Mouse (Mus musculus): ENCODE data around the gene Gm4881. TPM values are rescaled to one million over a fixed set of nuclear protein-coding genes. Genes with fewer than 3 reads are reported as not detected.

Gm4881 gene
- total RNA-seq, 2 experiments from 2014 or later: not detected

- no peak for DNase-seq
These were observed 52.1 kb downstream of the Gm4881 start for GRCm38 (mm10) chr7:24892125-24892583.

- no peak for DNase-seq
These were observed 52.8 kb downstream of the Gm4881 start for GRCm38 (mm10) chr7:24891241-24892124.

GRCm38 (mm10) chr7:24890281-24891216 lies 53.7 kb downstream of the Gm4881 start:
- peak; percentile 37 for DNase-seq

GRCm38 (mm10) chr7:24889431-24890220 lies 54.7 kb downstream of the Gm4881 start:
- DNase-seq: no peak

- DNase-seq: no peak
These were observed 57.2 kb downstream of the Gm4881 start for GRCm38 (mm10) chr7:24887096-24887495.

- no peak for DNase-seq
These were observed 58.0 kb downstream of the Gm4881 start for GRCm38 (mm10) chr7:24886308-24886633.

- no peak for DNase-seq
These were observed 58.6 kb downstream of the Gm4881 start for GRCm38 (mm10) chr7:24885468-24886307.

GRCm38 (mm10) chr7:24884693-24885291 lies 59.5 kb downstream of the Gm4881 start:
- DNase-seq: no peak

GRCm38 (mm10) chr7:24883896-24884692 lies 60.2 kb downstream of the Gm4881 start, which contains the start of gene Rps19:
TSS of gene Rps19 (plus strand) at chr7:24884371.
- peak; percentile 99 for DNase-seq

- DNase-seq: no peak
These were observed 61.7 kb downstream of the Gm4881 start for GRCm38 (mm10) chr7:24882416-24883199.

- DNase-seq: no peak
These were observed 64.7 kb downstream of the Gm4881 start for GRCm38 (mm10) chr7:24879620-24880019.

- DNase-seq: no peak
These were observed 66.7 kb downstream of the Gm4881 start for GRCm38 (mm10) chr7:24877588-24877987.

Small RNAs within 50 kb of the gene (microRNA-seq; reads per million reads assigned to microRNA genes)
- 0.79 to 2.2 reads per million in 2 experiments for gene Mir7046 (ENCODE audit: borderline replicate concordance in 2 of 2)
- gene Mir7047 (ENCODE audit: borderline replicate concordance in 2 of 2): 0 reads per million in 2 experiments

Other genes with a start within 250 kb of the Gm4881 start
- gene BC049730, start 235.3 kb downstream of the Gm4881 start, total RNA-seq (2021): not detected
- gene Gm4763, start 217.6 kb downstream of the Gm4881 start, total RNA-seq (2021): not detected
- gene Cd177, start 184.2 kb downstream of the Gm4881 start, total RNA-seq (2021): not detected
- not detected for gene Ceacam10, start 167.3 kb downstream of the Gm4881 start, total RNA-seq (2021)
- gene Gm9844, start 82.3 kb downstream of the Gm4881 start, total RNA-seq (2021): not detected
- gene Lypd4, start 74.6 kb downstream of the Gm4881 start, total RNA-seq (2021): not detected
- not detected for gene Dmrtc2, start 74.4 kb downstream of the Gm4881 start, total RNA-seq (2021)
- 100 to 1,000 TPM; 300 to 345 TPM for gene Rps19, start 60.1 kb downstream of the Gm4881 start, total RNA-seq (2021)
- under 1 TPM in 1 of 2 experiments, not detected in 1; 0.24 TPM for gene Cd79a, start 47.1 kb downstream of the Gm4881 start, total RNA-seq (2021)
- 10 to 100 TPM; 30.9 to 34.2 TPM for gene Arhgef1, start 41.6 kb downstream of the Gm4881 start, total RNA-seq (2021)
- gene Rabac1, start 28.3 kb upstream of the Gm4881 start, total RNA-seq (2021): 100 to 1,000 TPM; 191 to 193 TPM
- under 1 TPM in 1 of 2 experiments, not detected in 1; 0.46 TPM for gene Atp1a3, start 61.5 kb upstream of the Gm4881 start, total RNA-seq (2021)
- gene Grik5, start 127.9 kb upstream of the Gm4881 start, total RNA-seq (2021): 1 to 10 TPM; 2.3 to 2.7 TPM
- gene Zfp574, start 128.1 kb upstream of the Gm4881 start, total RNA-seq (2021): 1 to 10 TPM; 6.1 to 6.3 TPM
- gene Pou2f2, start 235.2 kb upstream of the Gm4881 start, total RNA-seq (2021): under 1 TPM; 0.08 to 0.21 TPM